Mouse (Mus musculus) megakaryocyte, embryonic 14.5 days (primary cell): Measurements from ENCODE around the gene Lmod3. TPM values are rescaled to one million over a fixed set of nuclear protein-coding genes. Genes with fewer than 3 reads are reported as not detected.
"Not testable (repeated sequence)": the region's sequence is repeated elsewhere in the genome, so short reads cannot be mapped to it uniquely, and the experiment has no call there.

ENCODE experiments used
- H3K27me3 ChIP-seq: replicated peaks from 2 replicates; pipeline ENCODE3; 2012; ENCODE audit warnings: inconsistent platforms
- H3K36me3 ChIP-seq: replicated peaks from 2 replicates; pipeline ENCODE3; 2012; ENCODE audit warnings: low read length, inconsistent platforms, mixed read lengths
- H3K4me1 ChIP-seq: 2 replicates; pipeline ENCODE4 v1.6.1; 2012; ENCODE audit warnings: inconsistent platforms
- H3K4me3 ChIP-seq: replicated peaks from 2 replicates; pipeline ENCODE3; 2012; ENCODE audit warnings: moderate library complexity, mild to moderate bottlenecking, inconsistent platforms
- H3K9me3 ChIP-seq: 2 replicates; pipeline ENCODE4 v1.6.1; 2012; ENCODE audit warnings: inconsistent platforms
- FLI1 ChIP-seq: IDR thresholded peaks from 2 replicates; pipeline ENCODE4 v1.6.1; 2012; ENCODE audit warnings: low read length, inconsistent platforms, mixed read lengths
- GATA1 ChIP-seq: IDR thresholded peaks from 3 replicates; pipeline ENCODE4 v1.6.1; 2012; ENCODE audit warnings: mixed read lengths, low read length, inconsistent platforms, borderline replicate concordance
- polyA plus RNA-seq: library from polyadenylated mRNA; stranded (reverse); fragments of >175 nt; gene quantifications from 2 replicates; pipeline ENCODE4 v1.2.3, GENCODE M21; 2012; ENCODE audit warnings: low replicate concordance; ENCODE audit not compliant: insufficient read depth

Gene Lmod3
- polyA plus RNA-seq, 1 experiment = not detected

DNA sequence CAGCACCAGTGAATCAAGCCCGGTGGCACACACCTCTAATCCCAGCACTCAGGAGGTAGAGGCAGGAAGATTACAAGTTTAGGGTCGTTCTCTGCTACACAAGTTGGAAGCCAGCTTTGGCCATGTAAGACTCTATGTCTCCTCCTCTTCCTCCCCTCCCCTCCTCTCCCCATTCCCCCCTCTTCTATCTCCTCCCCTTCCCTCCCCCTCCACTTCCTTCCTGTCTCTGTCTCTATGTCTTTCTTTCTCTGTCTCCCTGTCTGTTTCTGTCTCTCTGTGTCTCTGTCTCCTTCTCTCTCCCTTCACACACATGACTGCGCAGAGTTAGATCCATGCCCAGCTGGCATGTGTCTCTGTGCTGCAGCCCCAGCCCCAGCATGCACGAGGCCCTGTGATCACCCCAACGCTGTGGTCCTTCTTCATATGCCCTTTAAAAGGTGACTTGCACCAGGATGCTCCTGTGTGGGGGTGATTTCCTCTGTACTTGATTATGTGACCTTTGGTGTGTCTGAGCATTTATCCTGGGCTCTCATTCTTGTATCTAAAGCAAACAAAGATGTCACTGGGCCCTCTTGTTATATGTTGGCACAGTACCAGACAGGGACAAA is 24.4 kb upstream of the Lmod3 start:
- Histone ChIP-seq H3K4me3 (peak overlapping the region; percentile 76), H3K4me1 (peaks cover 59% of the 10 kb centered on the region), H3K27me3 (no peaks in the 10 kb centered on the region), H3K36me3 (no peaks in the 10 kb centered on the region), H3K9me3 (no peaks in the 10 kb centered on the region)
- TF ChIP-seq FLI1 = no peak
- TF ChIP-seq GATA1 = no peak

DNA sequence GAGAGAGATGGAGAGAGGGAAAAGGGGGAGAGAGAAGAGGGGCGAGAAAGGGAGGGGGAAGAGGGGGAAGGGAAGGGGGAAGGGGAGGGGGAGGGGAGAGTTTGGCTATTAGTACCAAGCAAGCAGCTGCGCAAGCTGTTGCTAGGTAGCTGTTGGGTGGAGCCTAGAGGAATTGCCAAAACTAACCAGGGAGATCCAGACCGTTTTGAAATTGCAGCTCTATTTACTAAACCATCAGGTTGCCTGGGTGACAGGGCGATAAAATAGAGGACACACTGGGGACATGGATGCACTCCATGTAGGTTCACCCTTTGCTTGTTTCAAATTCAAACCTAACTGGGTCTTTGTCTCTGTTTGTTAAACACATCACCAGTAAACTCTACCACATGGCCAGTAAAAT is 23.8 kb upstream of the Lmod3 start:
- Histone ChIP-seq H3K9me3 (no peaks in the 10 kb centered on the region), H3K27me3 (no peaks in the 10 kb centered on the region), H3K4me3 (no peak overlapping the region), H3K36me3 (no peaks in the 10 kb centered on the region), H3K4me1 (peaks cover 59% of the 10 kb centered on the region)
- TF ChIP-seq GATA1 = no peak
- no peak for TF ChIP-seq FLI1

DNA sequence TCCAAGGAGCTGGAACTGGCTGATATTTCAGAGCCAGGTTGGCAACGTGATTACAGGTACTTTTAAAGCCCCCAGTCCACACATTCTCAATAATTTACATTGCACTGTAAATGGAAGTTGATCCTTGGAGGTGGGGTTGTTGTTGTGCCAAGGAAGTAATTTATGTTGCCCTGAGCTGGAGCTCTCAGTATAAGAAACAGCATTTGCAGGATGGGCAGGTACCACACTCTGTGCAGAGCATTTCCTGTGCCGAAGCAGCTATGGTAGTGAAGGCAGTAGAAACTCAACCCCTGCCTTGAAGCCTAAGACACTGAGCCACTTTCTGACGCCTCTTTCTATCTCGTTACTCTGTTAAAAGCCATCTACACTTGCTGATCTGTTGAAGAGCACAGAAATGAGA is 23.2 kb upstream of the Lmod3 start:
- Histone ChIP-seq H3K36me3 (no peaks in the 10 kb centered on the region), H3K4me3 (no peak overlapping the region), H3K9me3 (no peaks in the 10 kb centered on the region), H3K27me3 (no peaks in the 10 kb centered on the region), H3K4me1 (peaks cover 63% of the 10 kb centered on the region)
- TF ChIP-seq FLI1 (no peak), GATA1 (no peak)

DNA sequence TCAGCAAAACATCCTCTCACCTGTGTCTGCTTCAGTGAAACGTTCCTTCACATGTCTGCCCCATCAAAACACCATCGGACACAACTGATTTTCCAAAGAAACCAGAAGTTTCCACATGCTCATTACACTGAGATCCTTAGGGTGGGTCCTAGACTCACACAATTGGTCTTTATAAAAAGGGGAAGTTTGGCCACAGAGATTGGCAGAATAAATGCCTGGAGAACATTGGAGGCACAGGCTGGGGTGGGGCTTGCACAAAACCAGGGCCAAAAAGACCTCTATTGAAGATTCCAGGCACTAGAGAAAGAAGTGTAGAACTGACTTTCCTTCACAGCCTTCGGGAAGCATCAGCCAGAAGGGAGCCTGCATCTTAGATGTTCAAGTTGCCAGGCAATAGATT is 21.2 kb upstream of the Lmod3 start:
- Histone ChIP-seq H3K9me3 (no peaks in the 10 kb centered on the region), H3K4me3 (no peak overlapping the region), H3K36me3 (no peaks in the 10 kb centered on the region), H3K27me3 (peaks cover 3% of the 10 kb centered on the region), H3K4me1 (peaks cover 48% of the 10 kb centered on the region)
- TF ChIP-seq FLI1 (no peak), GATA1 (no peak)

DNA sequence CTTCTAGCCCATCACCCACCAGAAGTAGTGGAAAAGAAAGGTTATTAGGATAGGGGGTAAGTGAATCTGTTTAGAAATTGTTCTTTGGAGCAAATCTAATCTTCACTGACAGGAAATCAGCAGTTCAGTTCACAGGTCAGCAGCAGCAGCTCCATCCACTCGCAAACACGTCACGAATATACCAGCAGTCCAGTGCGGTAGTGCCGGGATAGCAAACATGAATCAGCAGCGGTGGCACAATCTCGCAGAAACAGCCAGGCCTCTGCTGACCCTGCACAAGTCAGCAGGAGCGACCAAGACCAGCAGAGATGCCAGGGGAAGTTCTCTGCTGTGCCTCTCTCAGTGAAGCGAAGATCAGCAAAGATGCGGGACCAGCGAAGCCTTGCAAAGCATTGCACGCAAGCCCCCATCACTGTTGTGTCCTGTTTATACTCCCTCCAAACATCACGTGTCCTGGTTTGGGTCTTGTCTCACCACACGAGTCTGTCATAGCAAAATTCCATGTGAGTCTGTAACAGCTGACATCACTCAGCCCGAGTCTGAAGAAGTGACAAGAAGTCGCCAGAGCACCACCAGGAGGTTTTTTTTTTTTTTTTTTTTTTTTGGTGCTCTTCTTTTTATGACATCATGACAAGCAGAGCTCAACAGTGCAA is 20.6 kb upstream of the Lmod3 start:
- Histone ChIP-seq H3K27me3 (peaks cover 3% of the 10 kb centered on the region), H3K4me1 (peaks cover 42% of the 10 kb centered on the region), H3K4me3 (peak overlapping the region; percentile 46), H3K9me3 (no peaks in the 10 kb centered on the region), H3K36me3 (no peaks in the 10 kb centered on the region)
- TF ChIP-seq GATA1 = no peak
- TF ChIP-seq FLI1 = no peak

DNA sequence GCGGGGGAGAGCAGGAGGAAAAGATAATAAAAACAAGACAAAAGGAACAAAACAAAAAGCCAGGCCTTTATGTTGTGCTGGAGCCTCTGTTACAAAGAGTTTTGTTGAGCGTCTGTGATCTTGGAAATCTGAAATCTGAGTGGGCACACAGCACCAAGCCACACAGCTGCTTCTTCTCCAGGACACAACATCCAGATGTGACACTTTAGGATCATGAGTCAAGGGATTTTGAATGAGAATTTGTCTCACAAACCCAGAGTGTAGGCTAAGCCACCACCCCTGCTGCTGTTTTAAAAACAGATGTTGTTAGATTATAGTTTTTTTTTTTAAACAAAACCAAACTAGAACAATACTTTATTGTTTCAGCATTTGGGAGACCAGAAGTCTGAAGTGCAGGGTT is 19.8 kb upstream of the Lmod3 start:
- Histone ChIP-seq H3K4me1 (peaks cover 34% of the 10 kb centered on the region), H3K9me3 (no peaks in the 10 kb centered on the region), H3K27me3 (peaks cover 3% of the 10 kb centered on the region), H3K4me3 (no peak overlapping the region), H3K36me3 (no peaks in the 10 kb centered on the region)
- TF ChIP-seq FLI1 (no peak), GATA1 (no peak)

DNA sequence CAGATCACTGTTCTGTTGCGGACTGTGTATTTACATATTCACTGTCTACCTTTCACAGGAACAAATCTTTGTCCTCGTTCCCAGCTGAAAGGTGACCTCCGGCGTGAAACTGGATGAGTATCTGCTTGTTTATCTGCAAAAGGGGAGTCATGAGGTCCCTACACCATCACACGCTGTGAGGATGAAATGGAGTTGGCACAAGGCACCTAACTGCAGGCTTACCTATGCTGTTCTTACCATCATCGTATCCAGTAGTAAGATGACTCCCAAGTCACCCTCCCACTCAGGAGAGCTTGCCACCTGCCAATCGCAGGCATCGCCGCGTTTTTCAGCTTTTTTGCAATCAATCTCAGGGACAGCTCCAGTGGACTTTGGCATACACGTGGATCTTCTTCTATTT is 17.0 kb upstream of the Lmod3 start:
- H3K27me3 ChIP-seq = peaks cover 7% of the 10 kb centered on the region
- peaks cover 27% of the 10 kb centered on the region for H3K4me1 ChIP-seq
- TF ChIP-seq FLI1 = no peak
- TF ChIP-seq GATA1 = no peak
- no peak overlapping the region for H3K4me3 ChIP-seq
- H3K9me3 ChIP-seq = no peaks in the 10 kb centered on the region
- no peaks in the 10 kb centered on the region for H3K36me3 ChIP-seq

DNA sequence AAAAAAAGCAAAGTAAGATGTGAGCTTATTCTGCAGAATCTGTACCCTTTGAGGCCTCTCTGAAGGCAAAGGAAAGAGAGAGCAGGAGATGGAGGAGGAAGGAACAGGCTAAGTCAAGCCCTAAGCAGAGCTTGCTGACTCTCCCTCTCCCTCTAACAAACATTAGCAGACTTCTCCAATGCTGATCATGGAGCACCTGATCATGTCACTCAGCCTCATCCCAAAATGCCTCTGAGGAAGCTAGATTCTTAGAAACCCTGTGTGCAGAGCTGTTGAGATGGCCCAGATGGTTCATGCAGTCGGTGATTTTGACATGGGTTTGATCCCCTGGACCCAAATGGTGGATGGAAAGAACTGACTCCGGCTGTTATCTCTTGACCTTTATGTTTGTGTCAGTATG is 14.6 kb upstream of the Lmod3 start:
- peaks cover 7% of the 10 kb centered on the region for H3K27me3 ChIP-seq
- H3K36me3 ChIP-seq = no peaks in the 10 kb centered on the region
- H3K9me3 ChIP-seq = no peaks in the 10 kb centered on the region
- no peak overlapping the region for H3K4me3 ChIP-seq
- TF ChIP-seq GATA1 (no peak), FLI1 (no peak)
- peaks cover 14% of the 10 kb centered on the region; the same call in 1 of the 2 replicates for H3K4me1 ChIP-seq

DNA sequence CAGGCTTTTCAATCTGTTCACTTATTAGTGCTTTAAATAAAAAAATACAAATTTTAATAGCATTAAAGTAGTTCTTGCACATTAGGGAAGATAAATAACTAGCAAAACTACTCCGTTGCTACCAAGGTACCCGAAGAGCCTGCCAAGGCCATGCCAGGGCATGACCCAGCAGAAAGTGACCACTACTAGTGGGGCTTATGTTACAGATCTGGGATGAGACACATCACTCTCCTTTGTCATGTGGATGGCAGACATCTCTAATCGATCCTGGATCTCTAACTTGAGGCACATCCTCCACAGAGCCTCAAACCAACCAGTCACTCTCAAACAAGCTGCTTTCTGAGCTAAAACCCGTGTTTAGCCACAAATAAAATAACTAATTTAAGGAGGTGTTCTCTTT is 14.1 kb upstream of the Lmod3 start:
- no peak overlapping the region for H3K4me3 ChIP-seq
- no peaks in the 10 kb centered on the region for H3K36me3 ChIP-seq
- H3K4me1 ChIP-seq = peaks cover 14% of the 10 kb centered on the region; the same call in 1 of the 2 replicates
- peaks cover 7% of the 10 kb centered on the region for H3K27me3 ChIP-seq
- TF ChIP-seq FLI1 = no peak
- no peak for TF ChIP-seq GATA1
- H3K9me3 ChIP-seq = no peaks in the 10 kb centered on the region

DNA sequence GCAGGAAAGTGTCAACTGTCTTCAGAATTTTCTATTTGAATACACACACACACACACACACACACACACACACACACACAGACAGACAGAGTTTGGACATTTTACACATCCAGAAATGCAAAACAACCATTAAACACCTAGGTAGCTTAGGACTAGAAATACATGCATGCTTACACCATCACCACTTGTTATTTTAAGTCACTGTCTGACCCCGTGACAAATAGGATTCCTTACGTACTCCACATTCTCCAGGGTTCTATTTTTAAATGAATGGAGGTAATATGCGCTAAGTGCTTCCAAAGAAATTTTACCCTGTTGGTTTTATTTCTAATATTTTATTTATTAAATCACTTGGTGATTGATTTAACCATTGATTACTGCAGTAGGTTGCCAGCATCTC is 13.1 kb upstream of the Lmod3 start:
- TF ChIP-seq GATA1 (no peak), FLI1 (no peak)
- no peaks in the 10 kb centered on the region for H3K9me3 ChIP-seq

DNA sequence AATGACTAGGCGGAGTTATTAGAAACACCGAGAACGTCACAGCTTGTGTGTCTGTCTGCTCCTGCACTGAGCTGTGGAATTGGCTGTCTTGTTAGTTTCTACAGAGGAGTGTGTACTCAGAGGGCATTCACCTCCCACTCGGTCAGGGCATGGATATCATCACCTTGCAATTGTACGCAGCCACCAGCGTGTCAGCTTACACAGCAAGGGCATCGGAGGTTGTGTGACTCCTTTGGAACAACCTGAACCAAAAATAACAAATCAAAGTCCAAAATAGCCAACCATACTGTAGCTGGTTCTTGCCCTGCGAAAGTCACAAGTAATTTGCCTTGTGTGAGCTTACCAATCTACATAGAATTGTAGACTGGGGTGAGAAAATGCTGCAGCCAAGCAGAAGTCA is 12.7 kb upstream of the Lmod3 start:
- TF ChIP-seq FLI1 = no peak
- TF ChIP-seq GATA1 = no peak
- no peaks in the 10 kb centered on the region for H3K9me3 ChIP-seq
- peaks cover 10% of the 10 kb centered on the region; the same call in 1 of the 2 replicates for H3K4me1 ChIP-seq
- peaks cover 7% of the 10 kb centered on the region for H3K27me3 ChIP-seq
- no peaks in the 10 kb centered on the region for H3K36me3 ChIP-seq
- H3K4me3 ChIP-seq = no peak overlapping the region

More for the DNA sequence above, 13.1 kb upstream of the Lmod3 start:
- H3K4me1 ChIP-seq = peaks cover 10% of the 10 kb centered on the region; the same call in 1 of the 2 replicates
- H3K4me3 ChIP-seq = no peak overlapping the region
- peaks cover 7% of the 10 kb centered on the region for H3K27me3 ChIP-seq
- H3K36me3 ChIP-seq = no peaks in the 10 kb centered on the region

DNA sequence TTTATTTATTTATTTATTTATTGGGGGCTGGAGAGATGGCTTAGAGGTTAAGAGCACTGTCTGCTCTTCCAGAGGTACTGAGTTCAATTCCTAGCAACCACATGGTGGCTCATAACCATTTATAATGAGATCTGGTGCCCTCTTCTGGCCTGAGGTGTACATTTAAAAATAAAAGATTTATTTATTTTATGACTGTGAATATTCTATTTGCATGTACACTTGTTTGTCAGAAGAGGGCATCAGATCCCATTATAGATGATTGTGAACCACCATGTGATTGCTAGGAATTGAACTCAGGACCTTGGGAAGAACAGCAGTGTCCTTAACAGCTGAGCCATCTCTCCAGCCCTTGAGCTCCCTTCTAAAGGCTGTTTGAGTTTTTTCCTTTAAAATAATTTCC is 11.2 kb upstream of the Lmod3 start:
- H3K9me3 ChIP-seq, H3K27me3 ChIP-seq, H3K36me3 ChIP-seq, H3K4me3 ChIP-seq: not testable (repeated sequence)
- peaks cover 17% of the 10 kb centered on the region for H3K4me1 ChIP-seq
